Mouse (Mus musculus): Measurements from ENCODE around the gene Ubiad1. TPM values are rescaled to one million over a fixed set of nuclear protein-coding genes. Genes with fewer than 3 reads are reported as not detected.

Gene Ubiad1
- polyA plus RNA-seq (2014; fragmentation: Illumina TruSeq; extraction: RNeasy Lipid Tissue Mini Kit (QIAGEN cat#74804); ENCODE audit: low read depth, low replicate concordance) = 3.4 TPM

DNA sequence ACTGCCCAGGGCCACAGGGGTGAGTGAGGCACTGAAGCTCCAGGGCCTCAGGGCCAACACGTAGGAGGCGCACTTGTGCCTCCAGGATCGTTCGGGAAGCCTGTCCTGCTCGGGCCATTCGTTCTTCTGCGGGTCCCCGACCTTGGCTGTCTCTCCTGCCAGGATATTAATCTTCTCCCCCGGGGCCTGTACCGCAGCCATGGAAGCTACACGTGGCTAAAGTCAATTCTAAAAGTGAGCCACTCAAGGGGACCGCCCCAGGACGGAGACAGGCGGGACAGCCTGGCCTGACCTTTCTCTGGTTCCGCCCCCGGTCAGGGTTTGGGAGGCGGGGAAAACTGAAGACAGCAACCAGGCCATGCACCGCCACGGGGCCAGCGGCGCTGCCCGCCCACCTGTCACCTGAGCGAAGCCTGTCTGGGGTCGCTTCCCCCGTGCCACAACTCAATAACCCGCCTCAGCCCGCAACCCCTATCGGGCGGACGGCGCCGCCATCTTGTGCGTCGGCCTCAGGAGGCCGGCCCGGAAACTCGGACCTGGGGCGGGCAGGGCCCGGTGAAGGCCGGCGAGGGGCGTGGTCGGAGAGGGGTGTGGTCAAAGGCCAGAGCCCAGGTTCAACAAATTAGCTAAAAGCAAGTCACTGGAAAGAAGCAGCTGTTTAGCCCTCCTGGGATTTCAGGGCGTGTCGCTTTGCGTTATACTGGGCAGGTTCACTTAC, at the start of gene Ubiad1:
Gene Ubiad1 (minus strand): TSS at position 522 of the 718 bp plus-strand sequence.

DNA sequence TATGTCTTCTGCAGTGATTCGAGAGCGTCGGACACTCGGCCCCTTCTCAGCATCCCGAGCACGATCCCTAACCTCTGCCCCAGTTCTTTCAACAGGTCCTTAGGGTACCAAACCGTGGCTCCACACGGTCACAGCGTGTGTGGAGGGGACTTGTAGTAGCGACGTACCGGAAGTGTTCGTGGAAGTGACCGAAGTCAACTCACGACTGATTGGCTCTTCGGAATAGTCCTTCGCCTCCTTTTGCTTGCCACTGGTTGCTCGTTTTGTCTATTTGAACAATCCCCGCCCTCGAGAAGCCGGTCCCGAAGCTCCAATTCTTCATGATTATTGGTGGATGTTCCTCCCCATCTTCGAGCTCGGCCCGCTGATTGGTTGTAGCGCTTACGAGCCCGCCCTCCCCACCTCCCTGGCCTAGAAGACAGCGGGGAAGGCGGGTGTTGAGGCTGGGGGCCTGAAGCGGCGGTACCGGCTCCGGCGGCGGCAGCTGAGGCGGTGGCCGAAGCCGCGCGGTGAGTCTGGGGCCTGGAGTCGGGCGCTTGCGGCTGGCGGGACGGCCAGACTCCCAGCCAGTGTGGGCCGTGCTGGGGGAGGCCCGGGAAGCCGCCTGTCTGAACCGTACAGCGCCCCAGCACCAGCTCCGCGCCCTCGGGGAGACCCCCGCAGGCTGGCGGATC, 3.7 kb upstream of the Ubiad1 start, which contains the start of gene Mtor:
Gene Mtor (plus strand): TSS at position 433 of the 674 bp plus-strand sequence.

Other genes with a start within 250 kb of the Ubiad1 start
- not detected for gene Disp3, start 156.8 kb downstream of the Ubiad1 start, polyA plus RNA-seq (2014; fragmentation: Illumina TruSeq; extraction: RNeasy Lipid Tissue Mini Kit (QIAGEN cat#74804); ENCODE audit: low read depth, low replicate concordance)
- gene Mtor, start 3.8 kb upstream of the Ubiad1 start, polyA plus RNA-seq (2014; fragmentation: Illumina TruSeq; extraction: RNeasy Lipid Tissue Mini Kit (QIAGEN cat#74804); ENCODE audit: low read depth, low replicate concordance) = 8.6 TPM
- not detected for gene Angptl7, start 55.7 kb upstream of the Ubiad1 start, polyA plus RNA-seq (2014; fragmentation: Illumina TruSeq; extraction: RNeasy Lipid Tissue Mini Kit (QIAGEN cat#74804); ENCODE audit: low read depth, low replicate concordance)
- gene Exosc10, start 113.7 kb upstream of the Ubiad1 start, polyA plus RNA-seq (2014; fragmentation: Illumina TruSeq; extraction: RNeasy Lipid Tissue Mini Kit (QIAGEN cat#74804); ENCODE audit: low read depth, low replicate concordance) = 8.1 TPM
- 0.93 TPM for gene Srm, start 146.7 kb upstream of the Ubiad1 start, polyA plus RNA-seq (2014; fragmentation: Illumina TruSeq; extraction: RNeasy Lipid Tissue Mini Kit (QIAGEN cat#74804); ENCODE audit: low read depth, low replicate concordance)
- gene Masp2, start 157.8 kb upstream of the Ubiad1 start, polyA plus RNA-seq (2014; fragmentation: Illumina TruSeq; extraction: RNeasy Lipid Tissue Mini Kit (QIAGEN cat#74804); ENCODE audit: low read depth, low replicate concordance) = not detected
- gene Tardbp, start 182.2 kb upstream of the Ubiad1 start, polyA plus RNA-seq (2014; fragmentation: Illumina TruSeq; extraction: RNeasy Lipid Tissue Mini Kit (QIAGEN cat#74804); ENCODE audit: low read depth, low replicate concordance) = 696 TPM
- not detected for gene Gm572, start 198.5 kb upstream of the Ubiad1 start, polyA plus RNA-seq (2014; fragmentation: Illumina TruSeq; extraction: RNeasy Lipid Tissue Mini Kit (QIAGEN cat#74804); ENCODE audit: low read depth, low replicate concordance)